Mouse (Mus musculus) liver, postnatal 0 days (tissue): ENCODE results near the gene Ptcra.

Source experiments
- CTCF ChIP-seq: sonication (generic); IDR thresholded peaks from 2 replicates; pipeline ENCODE4 v1.5.1; 2016; ENCODE audit warnings: antibody characterized with exemption, low read depth
- EP300 ChIP-seq: IDR thresholded peaks from 2 replicates; pipeline ENCODE4 v1.6.1; 2016; ENCODE audit warnings: antibody characterized with exemption, low read depth, mild to moderate bottlenecking

GRCm38 (mm10) chr17:46773278-46774130 is 10.0 kb upstream of the Ptcra start:
- TF ChIP-seq CTCF (peak; percentile 45), EP300 (no peak)
